Mouse (Mus musculus) urinary bladder, adult 2 months (tissue): ENCODE measurements around the gene Krt80. TPM values are rescaled to one million over a fixed set of nuclear protein-coding genes. Genes with fewer than 3 reads are reported as not detected.

ENCODE experiments used
- DNase-seq: peaks from one replicate; pipeline ENCODE4 v3.0.0; 2022; ENCODE audit warnings: low spot score
- polyA plus RNA-seq: library from polyadenylated mRNA; depleted of rRNA; stranded (reverse); fragments of >200 nt; gene quantifications from 2 replicates; pipeline ENCODE4 v1.2.3, GENCODE M21; 2012; rRNA removed

The Krt80 gene
- polyA plus RNA-seq = 4.8 and 6.2 TPM in 2 replicates

DNA sequence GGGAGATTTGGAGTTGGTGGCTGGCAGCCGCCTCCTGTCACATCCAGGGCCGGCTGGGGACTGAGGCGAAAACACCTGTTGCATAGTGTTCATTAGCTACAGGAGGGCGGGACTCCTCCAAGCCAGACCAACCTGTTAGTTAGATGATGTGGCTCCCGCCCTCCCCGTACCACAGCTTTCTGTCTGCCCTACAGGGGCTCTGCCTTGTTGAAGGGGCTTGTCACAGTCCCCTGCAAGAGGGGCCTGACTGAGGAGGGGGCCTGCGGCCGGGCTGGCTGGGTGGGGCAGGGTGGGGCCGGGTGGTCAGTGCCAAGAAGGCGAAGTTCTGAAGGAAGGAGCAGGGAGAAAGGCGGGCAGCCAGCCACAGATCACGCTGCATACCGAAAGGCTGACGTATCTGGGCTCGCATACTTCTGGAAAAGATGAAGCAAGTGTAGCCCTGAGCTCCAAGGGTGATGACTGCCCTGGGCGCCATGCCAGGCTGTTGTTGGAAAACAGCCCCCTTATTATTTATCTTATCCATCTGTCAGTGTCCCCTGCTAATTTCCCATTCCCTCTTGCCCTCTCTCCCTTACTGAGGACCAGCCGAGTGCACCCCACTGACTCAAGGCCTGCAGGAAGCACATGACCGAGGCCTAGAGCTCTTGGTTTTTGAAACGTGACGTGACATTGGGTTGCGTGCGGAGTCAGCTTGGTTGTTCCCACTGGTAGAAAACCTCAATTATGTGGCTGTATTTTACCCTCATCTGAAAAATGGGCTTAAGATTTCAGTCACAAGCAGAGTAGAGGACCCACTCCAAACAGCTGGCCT is at the start of gene Krt80:
Krt80 (minus strand) TSS at position 62 of the 811 bp plus-strand sequence.
- peak; percentile 70 for DNase-seq

DNA sequence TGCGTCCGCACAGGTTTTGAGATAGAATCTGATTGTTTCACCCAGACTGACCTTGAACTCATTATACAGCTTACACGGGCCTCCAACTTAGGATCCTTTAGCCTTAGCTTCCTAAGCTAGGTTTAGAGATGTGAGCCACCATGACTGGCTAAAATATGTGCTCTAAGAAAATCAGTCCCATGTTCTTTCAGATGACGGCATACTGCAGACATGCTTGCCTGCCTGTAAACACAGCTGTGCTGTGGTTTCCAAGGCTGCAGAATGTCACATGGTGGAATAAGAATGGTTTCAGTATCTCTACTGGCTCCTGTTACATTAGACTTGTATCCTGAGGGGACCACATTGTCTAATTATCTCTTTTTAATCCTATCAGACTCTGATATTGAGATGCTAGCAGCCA is 49.0 kb upstream of the Krt80 start:
- no peak for DNase-seq

DNA sequence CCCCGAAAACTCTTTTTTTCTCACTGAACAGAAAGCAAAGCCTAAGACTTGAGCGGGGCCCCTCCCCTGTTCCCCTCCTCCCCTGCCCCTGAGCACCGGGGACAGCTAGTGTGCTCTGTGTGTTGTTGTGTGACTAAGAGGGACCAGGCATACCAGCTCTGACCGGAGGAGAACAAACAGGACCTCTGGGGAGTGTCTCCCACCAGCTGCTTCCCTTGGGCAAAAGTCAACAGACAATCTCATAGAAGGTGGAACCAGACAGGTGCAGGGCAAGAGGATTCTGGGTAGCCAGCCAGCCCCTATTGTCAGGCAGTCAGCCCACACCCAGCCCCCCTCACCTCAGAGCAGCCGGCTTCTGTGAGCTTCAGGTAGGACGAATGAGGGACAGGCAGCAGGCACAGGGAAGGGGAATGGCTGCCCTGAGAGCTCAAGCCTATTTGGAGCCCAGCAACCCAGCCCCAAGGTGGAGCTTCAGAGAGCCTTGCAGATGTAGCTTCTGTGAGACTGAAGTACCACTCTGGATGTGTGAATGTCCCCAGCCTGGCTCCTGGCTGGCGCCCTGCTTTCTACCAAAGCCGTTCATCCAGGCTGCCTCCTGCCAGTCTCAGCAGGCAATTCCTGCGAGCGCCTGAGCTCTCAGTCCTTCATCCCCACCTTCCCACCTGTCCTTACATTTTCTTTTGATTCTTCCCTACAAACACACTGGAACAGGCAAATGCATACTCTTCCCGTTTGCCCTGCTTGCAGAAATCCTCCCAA is 45.0 kb upstream of the Krt80 start:
- DNase-seq = peak; percentile 34

DNA sequence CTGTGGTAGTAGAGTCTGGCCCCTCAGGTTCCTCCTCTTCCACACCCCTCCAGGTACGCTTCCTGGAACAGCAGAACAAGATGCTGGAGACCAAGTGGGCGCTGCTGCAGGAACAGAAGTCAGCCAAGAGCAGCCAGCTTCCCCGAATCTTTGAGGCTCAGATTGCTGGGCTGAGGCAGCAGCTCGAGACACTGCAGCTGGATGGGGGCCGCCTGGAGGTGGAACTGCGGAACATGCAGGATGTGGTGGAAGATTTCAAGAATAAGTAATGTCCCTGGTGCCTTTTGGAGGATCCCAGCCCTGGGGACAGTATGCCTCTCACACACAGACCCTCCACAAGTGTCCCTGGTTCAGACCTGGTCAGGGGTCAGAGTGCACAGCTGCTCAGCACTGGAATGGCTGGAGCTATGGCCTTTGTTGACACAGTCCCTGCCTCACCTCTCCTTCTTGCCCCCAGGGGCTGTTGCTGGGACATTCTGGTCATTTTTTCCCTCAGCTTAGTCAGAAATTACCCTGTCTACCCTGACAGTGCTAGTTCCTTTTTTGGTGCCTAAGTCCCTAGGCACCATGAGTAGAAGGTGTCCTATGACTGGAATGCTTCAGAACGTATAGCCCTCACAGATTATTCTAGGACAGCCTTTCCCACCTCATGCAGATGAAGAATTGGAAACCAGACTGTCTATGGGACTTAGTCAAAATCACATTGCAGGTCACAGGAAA is 44.1 kb upstream of the Krt80 start:
- no peak for DNase-seq

DNA sequence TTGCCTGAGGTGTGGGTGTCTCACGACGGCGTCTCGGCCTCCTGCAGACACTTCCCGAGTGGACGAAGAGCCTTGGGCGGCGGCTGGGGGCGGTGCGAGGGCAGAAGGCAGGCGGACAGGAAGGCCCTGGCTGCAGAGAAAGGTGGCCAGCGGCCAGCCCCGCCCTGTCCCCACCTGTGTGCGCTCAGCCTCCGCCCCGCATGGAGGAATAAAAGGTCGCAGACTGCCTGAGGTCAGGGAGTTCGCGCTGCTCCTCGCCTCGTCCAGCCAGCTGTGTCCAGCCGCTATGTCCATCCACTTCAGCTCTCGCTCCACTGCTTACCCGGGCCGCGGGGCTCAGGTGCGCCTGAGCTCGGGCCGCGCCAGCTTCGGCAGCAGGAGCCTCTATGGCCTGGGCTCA is 42.2 kb upstream of the Krt80 start:
- peak; percentile 84 for DNase-seq

DNA sequence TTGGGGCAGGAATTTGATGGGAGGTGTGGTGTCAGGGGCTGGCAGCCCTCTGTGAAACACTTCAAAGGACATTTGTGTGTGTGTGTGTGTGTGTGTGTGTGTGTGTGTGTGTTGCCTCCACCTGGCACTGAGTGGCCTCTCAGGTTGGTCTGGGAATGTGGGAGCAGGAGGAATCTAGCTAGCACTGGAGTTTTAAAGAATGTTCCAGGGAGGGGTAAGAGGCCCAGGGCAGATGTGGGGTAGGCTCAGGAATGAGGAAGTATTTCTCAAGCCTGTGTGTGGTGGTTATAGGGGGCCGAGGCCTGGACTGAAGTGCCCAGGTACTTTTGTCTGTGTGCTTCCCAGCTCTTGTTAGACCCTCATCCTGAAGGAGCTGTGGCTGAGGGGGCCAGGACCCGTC is 40.8 kb upstream of the Krt80 start, which contains the start of gene Krt7:
Krt7 (plus strand) TSS at position 269 of the 400 bp plus-strand sequence.
- DNase-seq = no peak

DNA sequence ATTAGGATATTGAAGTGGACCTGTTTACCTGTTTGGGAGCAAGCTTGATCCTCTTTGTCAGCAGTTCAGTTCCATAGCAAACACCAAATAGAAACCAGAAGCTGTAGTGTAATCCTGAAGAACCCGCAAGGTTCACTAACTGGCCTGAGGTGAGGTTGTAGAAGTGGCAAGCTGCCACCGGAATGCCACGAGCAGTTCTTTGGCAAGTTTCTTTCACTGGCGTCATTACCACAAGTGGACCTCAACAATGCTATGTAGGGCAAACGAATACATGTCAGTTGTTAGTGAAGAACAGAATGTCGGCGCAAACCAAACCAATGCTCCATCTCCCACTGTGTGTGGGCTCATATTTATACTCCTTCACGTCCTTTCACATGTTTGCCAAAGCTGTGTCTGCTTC is 28.3 kb upstream of the Krt80 start:
- no peak for DNase-seq

DNA sequence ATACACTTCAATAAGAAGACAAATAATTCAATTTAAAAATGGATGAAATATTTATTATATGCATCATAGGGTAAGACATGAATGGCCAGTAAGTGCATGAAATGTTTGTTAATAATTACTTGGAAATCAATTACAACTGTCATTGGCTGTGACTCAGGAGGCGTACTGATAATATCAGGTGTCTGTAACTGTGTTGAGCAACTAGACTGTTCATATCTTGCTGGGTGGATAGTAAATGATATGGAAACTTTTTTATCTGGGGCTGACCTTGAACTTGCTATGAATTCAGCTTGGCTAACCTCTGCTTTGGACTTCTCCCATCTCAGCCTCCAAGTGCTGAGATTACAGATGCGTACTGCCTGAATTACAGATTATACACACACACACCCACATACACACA is 27.7 kb upstream of the Krt80 start:
- no peak for DNase-seq

DNA sequence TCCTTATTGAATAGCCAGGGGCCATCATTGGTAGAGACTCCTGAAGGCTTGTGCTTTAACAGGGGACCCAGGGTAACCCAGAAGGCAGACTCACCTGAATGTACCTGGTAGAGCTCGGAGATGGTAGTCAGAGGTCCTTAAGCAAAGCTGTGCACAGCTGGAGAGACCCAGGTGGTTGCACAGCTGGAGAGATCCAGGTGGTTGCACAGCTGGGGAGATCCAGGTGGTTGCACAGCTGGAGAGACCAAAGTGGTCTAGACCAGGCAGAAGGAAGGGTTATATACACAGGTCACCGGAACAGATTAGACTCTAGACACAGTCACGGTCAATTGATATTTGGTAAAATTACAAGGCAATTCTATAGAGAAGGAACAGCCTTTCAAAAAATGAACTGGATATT is 27.0 kb upstream of the Krt80 start:
- DNase-seq = no peak

DNA sequence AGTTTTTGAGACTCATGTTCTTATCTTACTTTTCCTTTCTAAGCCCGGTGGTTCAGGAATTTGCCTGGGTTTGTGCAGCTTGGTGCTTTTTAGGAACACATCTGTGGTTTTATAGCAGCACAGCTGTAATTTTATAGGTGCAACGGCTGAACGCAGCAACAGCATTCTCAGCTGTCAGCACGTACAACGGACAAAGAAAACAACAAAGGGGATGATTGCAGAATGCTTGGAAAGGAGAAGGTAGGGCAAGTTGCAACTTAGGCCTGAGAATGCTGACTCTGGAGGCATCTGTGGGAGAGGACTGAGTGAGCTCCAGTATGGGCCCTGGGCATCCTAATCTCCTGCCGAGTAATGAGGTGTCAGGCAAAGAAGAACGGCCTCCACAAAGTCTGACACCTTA is 26.5 kb upstream of the Krt80 start:
- DNase-seq = no peak

DNA sequence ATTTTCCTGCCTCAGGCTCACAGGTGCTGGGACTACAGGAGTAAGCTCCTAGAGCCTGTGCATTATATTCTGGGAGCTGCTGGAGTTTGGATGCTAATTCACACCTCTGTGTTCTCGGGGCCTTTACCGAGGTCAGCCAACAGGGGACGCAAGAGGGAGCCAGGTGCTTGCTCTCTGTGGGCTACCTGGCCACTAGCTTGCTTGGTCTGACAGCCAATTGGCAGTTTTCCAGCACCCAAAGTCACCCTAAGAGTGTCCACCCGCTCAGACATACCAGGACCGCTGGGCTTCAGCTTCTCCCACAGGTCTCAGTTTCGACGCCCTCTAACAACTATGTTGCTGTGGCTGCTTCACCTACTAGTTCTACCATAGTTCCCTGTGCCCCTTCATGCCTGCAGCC is 24.9 kb upstream of the Krt80 start:
- no peak for DNase-seq

DNA sequence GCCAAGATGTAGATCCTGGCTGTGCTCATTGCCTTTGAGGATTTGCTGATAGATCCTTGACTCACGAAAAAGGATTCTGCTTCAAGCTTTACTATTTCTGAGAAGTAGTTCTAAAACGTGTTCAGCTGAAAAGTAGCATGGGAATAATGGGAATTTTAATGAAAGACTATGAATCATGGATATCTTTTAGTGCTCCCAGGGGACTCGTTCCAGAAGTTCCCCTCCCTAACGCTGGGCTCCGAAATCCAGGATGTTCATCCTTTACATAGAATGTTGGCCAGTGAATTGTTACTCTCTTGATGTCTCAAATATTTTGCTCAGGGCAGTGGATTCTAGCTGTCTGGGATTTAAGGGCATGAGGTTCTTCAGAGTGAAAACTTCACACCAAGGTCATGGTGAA is 22.3 kb upstream of the Krt80 start:
- DNase-seq = no peak

DNA sequence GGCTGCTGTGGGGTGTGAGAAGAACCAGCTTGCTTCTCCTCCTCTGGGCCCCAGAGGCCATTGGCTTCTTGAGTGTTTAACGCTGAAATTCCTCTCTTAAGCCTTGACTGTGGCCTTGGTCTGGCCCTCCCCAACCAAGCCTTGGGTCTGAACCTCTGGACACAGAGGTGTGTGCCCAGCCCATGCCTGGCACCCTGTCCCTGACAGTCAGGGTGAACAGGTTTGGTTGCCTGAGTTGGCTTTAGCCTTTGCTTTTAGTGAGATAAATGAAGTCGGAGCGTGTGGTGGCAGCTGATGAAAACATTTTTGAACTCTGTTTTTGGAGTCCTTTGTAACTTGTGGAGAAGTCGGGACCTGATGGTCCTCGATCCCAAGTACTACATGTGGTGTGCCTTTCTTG is 20.2 kb upstream of the Krt80 start:
- DNase-seq = no peak

DNA sequence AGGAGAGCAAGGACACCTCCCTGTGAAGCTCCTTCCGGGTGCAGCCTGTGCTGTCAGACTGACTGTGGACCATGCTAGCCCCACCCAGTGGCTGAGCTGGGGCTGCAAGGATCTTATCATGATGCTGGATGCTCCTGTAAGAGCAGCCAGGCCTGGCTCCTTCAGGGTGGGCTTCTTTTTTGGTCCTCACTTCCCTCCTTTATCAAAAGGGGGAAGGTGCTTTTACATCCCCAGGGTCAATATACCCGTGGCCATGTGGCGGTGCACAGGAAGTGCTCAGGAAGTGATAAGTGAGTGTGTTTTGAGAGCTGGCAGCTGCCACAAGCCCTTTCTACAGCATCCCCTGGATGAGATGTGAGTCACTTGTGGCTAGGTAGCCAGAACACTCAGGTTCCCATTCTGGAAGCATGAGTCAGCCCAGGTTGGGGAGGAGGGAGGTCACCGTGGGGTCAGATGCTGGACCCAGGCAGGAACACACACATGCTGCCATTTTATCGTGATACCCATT is 18.1 kb upstream of the Krt80 start:
- DNase-seq = peak; percentile 41

DNA sequence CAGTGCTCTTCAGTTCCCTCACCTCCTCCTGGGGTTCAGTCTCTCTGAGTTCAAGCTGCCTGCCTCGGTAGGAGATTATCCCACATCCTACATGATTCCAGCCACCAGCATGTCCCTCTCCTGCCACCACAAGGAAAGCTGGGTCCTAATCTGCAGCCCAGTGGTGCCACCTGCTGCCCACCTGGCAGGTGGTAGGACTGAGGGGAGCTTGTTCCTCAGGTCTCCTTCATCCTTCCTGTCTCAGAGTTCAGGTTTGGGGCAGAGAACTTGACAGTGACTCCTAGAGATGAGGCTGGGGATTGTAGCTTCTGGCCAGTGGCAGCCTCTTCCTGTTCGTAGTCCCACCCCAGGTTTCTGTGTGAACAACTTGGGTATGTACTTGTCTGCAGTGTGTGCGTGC is 17.2 kb upstream of the Krt80 start:
- no peak for DNase-seq

DNA sequence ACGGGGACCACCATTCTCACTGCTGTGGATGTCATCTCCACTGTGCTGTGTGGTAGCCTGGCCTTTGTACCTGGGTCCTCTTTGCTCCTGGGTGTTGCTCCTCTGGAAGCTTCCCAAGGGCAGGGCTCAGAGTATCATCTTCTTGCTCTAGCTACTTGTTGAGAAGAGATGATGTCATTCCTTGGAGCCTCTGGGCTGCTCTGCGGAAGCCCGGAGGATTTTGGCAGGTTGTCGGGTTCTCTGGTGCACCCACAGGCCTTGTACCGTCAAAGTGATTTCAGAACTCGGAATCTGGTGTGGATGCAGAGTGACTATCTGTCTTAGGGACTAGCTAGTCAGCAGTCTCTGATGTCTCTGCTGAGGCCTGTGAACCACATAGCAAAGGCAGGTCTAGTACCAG is 15.1 kb upstream of the Krt80 start:
- DNase-seq = no peak

DNA sequence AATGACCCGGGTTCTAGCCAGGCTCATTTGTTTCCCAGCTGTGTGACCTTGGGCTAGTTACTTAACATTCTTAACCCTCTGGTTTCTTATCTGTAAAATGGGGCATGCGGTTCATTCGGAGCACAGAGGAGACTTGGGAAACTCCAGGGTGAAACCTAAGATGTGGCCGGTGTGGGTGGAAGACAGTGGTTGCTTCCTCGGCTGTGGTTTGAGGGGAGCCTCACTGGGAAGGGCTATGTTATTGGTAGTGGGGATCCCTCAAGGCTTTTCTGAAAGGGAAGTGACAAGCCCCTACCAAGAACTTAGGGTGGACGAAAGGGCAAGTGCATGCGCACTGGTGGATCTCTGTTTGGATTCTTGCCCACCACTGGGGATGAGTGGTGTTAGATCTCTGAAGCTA is 14.6 kb upstream of the Krt80 start:
- no peak for DNase-seq

DNA sequence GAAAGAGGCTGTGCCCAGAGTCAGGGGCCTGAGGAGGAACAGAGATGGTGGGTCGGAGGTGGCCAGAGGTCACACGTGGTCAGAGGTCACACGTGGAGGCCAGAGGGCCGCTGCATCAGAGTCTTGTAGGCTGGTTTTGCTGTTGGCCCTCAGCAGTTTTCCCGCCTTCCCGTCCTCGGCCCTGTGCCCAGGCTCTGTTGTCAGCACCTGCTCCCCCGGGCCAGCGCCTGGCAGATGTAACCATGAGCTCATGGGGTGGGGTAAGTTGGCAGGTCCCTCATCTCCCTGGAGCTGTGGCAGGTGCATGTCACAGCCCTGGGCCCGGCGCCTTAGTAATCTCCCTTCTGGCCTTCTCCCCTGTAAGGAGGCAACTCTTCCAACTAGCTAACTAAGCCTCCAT is 12.8 kb upstream of the Krt80 start:
- DNase-seq = no peak

DNA sequence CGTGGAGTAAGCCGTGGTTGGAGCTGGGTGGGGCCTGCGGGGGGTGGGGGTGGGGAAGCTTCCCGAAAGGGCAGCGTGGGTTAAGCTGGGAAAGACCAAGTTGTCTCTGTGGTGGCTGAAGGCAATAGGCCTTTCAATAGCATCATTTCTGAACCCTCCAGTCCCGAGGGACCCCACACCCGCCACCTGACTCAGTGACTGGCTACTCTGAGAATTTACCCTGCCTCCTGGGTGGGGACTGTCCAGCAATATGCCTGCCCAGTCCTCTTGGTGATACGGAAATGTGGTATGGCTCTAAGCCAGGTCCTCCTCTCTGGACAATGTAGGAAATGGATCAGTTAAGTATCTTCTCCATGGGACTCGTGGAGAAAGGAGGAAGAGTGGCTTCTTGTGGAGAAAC is 11.8 kb upstream of the Krt80 start:
- no peak for DNase-seq

DNA sequence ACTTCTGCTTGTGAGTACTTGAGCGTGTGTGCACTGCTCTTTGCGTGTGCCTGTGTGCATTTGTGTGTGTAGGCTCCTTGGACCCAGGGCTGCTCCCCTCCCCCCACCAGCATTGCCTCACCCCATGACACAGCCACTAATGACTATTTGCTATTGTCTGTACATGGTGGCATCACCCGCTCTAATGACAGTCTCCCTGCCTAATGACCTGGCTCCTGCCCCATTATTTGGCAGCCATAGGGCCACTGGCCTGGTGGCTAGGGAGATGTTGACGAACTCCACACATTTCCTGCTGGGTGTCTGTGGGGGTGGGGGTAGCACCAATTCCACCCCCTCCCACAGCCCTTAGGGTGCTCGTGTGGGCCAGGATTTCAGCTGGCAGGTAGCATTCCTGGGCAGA is 8.7 kb upstream of the Krt80 start:
- no peak for DNase-seq

DNA sequence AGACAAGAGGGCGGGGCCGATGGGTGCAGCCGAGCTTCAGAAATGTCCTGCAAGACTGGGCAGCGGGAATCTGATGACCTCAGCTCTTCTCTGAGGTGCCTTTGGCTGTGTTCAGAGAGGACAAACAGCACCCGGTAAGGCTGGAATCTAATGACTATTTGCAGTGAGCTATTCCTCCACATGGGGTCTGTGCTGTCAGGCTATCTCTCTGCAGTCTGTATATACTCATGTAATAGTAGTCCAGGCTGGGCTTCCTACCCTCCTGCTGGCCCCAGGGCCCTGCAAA is 6.8 kb upstream of the Krt80 start:
- no peak for DNase-seq

DNA sequence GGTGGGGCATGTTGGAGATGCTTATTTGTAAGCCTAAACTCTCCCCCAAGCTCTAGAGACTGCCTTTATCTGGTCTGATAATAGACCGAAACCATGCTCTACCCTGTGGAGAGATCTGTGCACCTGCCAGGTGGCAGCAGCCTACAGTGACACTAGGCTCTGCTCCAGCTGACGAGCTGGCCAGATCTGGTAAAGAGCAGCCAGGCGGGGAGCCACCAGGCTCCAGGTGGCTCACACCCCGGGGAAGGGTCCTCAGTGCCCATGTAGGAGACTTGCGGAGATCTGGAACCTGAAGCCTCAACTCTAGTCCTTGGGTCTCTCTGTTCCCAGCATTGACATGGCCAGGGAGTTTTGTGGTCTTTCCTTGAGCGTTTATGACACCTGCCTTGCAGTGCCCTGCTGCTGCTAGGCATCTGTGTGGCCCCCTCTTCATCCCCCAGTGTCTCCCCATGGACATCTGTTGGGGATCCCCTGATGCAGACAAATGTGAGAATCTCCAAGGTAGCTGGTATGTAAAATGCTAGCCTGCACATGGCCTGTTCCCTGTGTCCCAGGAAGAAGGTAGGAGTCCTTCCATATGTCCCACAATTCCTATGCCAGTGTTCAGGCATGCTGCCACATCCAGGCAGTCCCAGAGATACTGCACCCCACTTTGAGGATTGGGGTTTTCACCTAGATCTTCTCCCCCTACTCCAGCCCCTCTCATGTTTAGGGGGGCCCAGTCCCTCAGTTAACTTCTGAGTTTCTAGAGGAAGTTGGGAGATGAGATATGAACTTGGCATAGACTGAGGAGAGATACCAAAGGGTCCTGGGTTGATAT is 6.2 kb upstream of the Krt80 start:
- DNase-seq = no peak
